Mouse (Mus musculus) C2C12 (cell line): Measurements from ENCODE around the gene Nosip.

Experiments used
- CEBPB ChIP-seq: IDR thresholded peaks from one replicate; pipeline ENCODE4 v1.6.1; 2011; ENCODE audit warnings: low read depth, mild to moderate bottlenecking, control low read depth, moderate library complexity
- CTCF ChIP-seq: IDR thresholded peaks from one replicate; pipeline ENCODE4 v1.5.1; 2011; ENCODE audit not compliant: control insufficient read depth, insufficient read depth, insufficient read length
- FOSL1 ChIP-seq: IDR thresholded peaks from one replicate; pipeline ENCODE4 v1.8.0; 2011; ENCODE audit warnings: mild to moderate bottlenecking, low read length; ENCODE audit not compliant: poor library complexity, insufficient read depth, severe bottlenecking
- MAX ChIP-seq: IDR thresholded peaks from one replicate; pipeline ENCODE4 v1.6.1; 2011; ENCODE audit warnings: mild to moderate bottlenecking, control low read depth
- MYOD1 ChIP-seq: IDR thresholded peaks from one replicate; pipeline ENCODE4 v1.6.1; 2011; ENCODE audit warnings: low read depth; ENCODE audit not compliant: control insufficient read depth, insufficient read length
- MYOG ChIP-seq: IDR thresholded peaks from one replicate; pipeline ENCODE4 v1.6.1; 2011; ENCODE audit not compliant: control insufficient read depth, insufficient read length; ENCODE audit errors: extremely low read depth
- USF1 ChIP-seq: IDR thresholded peaks from one replicate; pipeline ENCODE4 v1.6.1; 2011; ENCODE audit warnings: low read depth, mild to moderate bottlenecking, control low read depth, moderate library complexity

DNA sequence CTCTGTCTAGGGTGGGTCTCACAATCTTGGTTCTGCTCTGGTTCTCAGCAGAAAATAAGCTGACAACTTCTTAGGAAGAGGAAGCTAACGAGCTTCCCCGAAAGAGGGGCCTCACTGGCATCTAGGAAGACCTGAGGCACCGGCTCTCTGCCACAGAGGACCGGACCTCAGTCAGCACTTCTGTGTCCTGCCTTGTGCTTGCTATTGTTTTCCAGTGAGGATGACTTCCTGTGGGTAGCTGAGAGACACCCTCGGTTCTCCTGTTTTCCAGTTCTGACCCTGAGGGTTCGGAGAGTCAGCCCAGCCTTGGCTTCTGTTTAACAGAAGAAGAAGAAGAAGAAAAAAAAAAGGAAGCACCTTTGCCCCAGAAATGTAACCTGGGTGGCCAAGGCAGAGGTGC lies 35.2 kb downstream of the Nosip start:
- no peak for TF ChIP-seq USF1
- no peak for TF ChIP-seq CTCF
- no peak for TF ChIP-seq MAX
- TF ChIP-seq MYOG, result no peak
- no peak for TF ChIP-seq MYOD1
- no peak for TF ChIP-seq CEBPB
- no peak for TF ChIP-seq FOSL1
